Mouse (Mus musculus) midbrain, embryonic 13.5 days (tissue): ENCODE measurements at regions not wholly inside any gene's neighbourhood (a gene's known extent, or its start where the extent isn't known, plus 50 kb on each side); places are given as distances from the start of the nearest gene placed in this dataset.

Experiments used
- ATAC-seq: fragments of 200-750 bp; cut with Nextera tagmentation; 2 replicates; pipeline ENCODE4 v1.8.0; 2017; ENCODE audit warnings: mild to moderate bottlenecking, moderate TSS enrichment, moderate library complexity
- H3K27ac ChIP-seq: fragments of 300-500 bp; sonication (generic); 2 replicates; pipeline ENCODE4 v1.5.1; 2015; ENCODE audit warnings: inconsistent platforms, mild to moderate bottlenecking, moderate library complexity
- H3K27me3 ChIP-seq: fragments of 300-500 bp; sonication (generic); 2 replicates; pipeline ENCODE4 v1.6.1; 2015; ENCODE audit warnings: mild to moderate bottlenecking, inconsistent platforms
- H3K36me3 ChIP-seq: fragments of 300-500 bp; sonication (generic); 2 replicates; pipeline ENCODE4 v1.6.1; 2015; ENCODE audit warnings: mild to moderate bottlenecking, inconsistent platforms
- H3K4me1 ChIP-seq: fragments of 300-500 bp; sonication (generic); replicated peaks from 2 replicates; pipeline ENCODE4 v1.6.1; 2015; ENCODE audit warnings: inconsistent platforms
- H3K4me2 ChIP-seq: fragments of 300-500 bp; sonication (generic); replicated peaks from 2 replicates; pipeline ENCODE4 v1.6.1; 2015; ENCODE audit warnings: moderate library complexity, mild to moderate bottlenecking, inconsistent platforms
- H3K4me3 ChIP-seq: fragments of 300-500 bp; sonication (generic); replicated peaks from 2 replicates; pipeline ENCODE4 v1.5.1; 2015; ENCODE audit warnings: mild to moderate bottlenecking, inconsistent platforms
- H3K9ac ChIP-seq: fragments of 300-500 bp; sonication (generic); replicated peaks from 2 replicates; pipeline ENCODE4 v1.6.1; 2015; ENCODE audit warnings: mild to moderate bottlenecking, inconsistent platforms
- H3K9me3 ChIP-seq: fragments of 300-500 bp; sonication (generic); 2 replicates; pipeline ENCODE4 v1.6.1; 2016; ENCODE audit warnings: mild to moderate bottlenecking, inconsistent platforms
- WGBS: fragments of 180-500 bp; shearing (Covaris S2); methylation state at CpG from one replicate; pipeline ENCODE4 v1.1.7; 2015; 5-methylcytosine and 5-hydroxymethylcytosine counted together

GRCm38 (mm10) chr14:24960875-24961274, 473.9 kb downstream of the Rps24 start:
- H3K4me3 ChIP-seq: no peak overlapping the region
- H3K9me3 ChIP-seq: no peaks in the 10 kb centered on the region
- WGBS: 77% methylated on average over 3 of the region's 3 CpGs
- H3K4me1 ChIP-seq: peaks cover 24% of the 10 kb centered on the region
- no peaks in the 10 kb centered on the region for H3K36me3 ChIP-seq
- H3K27me3 ChIP-seq: no peaks in the 10 kb centered on the region
- H3K4me2 ChIP-seq: no peak overlapping the region
- no peak for ATAC-seq
- H3K9ac ChIP-seq: no peak overlapping the region
- H3K27ac ChIP-seq: no peak overlapping the region

GRCm38 (mm10) chr14:24961721-24962120, 474.8 kb downstream of the Rps24 start:
- Histone ChIP-seq H3K27me3 (no peaks in the 10 kb centered on the region), H3K36me3 (no peaks in the 10 kb centered on the region), H3K4me2 (no peak overlapping the region), H3K4me1 (peaks cover 22% of the 10 kb centered on the region), H3K27ac (no peak overlapping the region), H3K9me3 (no peaks in the 10 kb centered on the region), H3K4me3 (no peak overlapping the region), H3K9ac (no peak overlapping the region)
- 87% methylated on average over 3 of the region's 3 CpGs for WGBS
- no peak for ATAC-seq

GRCm38 (mm10) chr14:24969584-24969983, 482.7 kb downstream of the Rps24 start:
- no peaks in the 10 kb centered on the region for H3K27me3 ChIP-seq
- H3K4me2 ChIP-seq: no peak overlapping the region
- H3K36me3 ChIP-seq: no peaks in the 10 kb centered on the region
- H3K9ac ChIP-seq: no peak overlapping the region
- H3K4me3 ChIP-seq: no peak overlapping the region
- ATAC-seq: no peak
- H3K9me3 ChIP-seq: no peaks in the 10 kb centered on the region
- peaks cover 11% of the 10 kb centered on the region; the same call in 1 of the 2 replicates for H3K4me1 ChIP-seq
- H3K27ac ChIP-seq: no peak overlapping the region
- 80% methylated on average over 2 of the region's 2 CpGs for WGBS

- no peaks in the 10 kb centered on the region for H3K27me3 ChIP-seq
- H3K9me3 ChIP-seq: no peaks in the 10 kb centered on the region
- peaks cover 11% of the 10 kb centered on the region; the same call in 1 of the 2 replicates for H3K4me1 ChIP-seq
- no peaks in the 10 kb centered on the region for H3K36me3 ChIP-seq
- ATAC-seq: no peak
- WGBS: 83% methylated on average over 7 of the region's 7 CpGs
- H3K9ac ChIP-seq: no peak overlapping the region
- H3K27ac ChIP-seq: no peak overlapping the region
- H3K4me3 ChIP-seq: no peak overlapping the region
- H3K4me2 ChIP-seq: no peak overlapping the region
These were observed 485.4 kb downstream of the Rps24 start for GRCm38 (mm10) chr14:24972357-24972756.

- 75% methylated on average over 4 of the region's 4 CpGs for WGBS
- Histone ChIP-seq H3K4me1 (peaks cover 11% of the 10 kb centered on the region; the same call in 1 of the 2 replicates), H3K4me2 (no peak overlapping the region), H3K36me3 (no peaks in the 10 kb centered on the region), H3K9ac (no peak overlapping the region), H3K27ac (no peak overlapping the region), H3K9me3 (no peaks in the 10 kb centered on the region), H3K27me3 (no peaks in the 10 kb centered on the region), H3K4me3 (no peak overlapping the region)
- ATAC-seq: no peak
These were observed 485.9 kb upstream of the Zmiz1 start for GRCm38 (mm10) chr14:24973039-24973438.

- Histone ChIP-seq H3K9me3 (no peaks in the 10 kb centered on the region), H3K4me1 (peaks cover 11% of the 10 kb centered on the region; the same call in 1 of the 2 replicates), H3K36me3 (no peaks in the 10 kb centered on the region), H3K4me3 (no peak overlapping the region), H3K9ac (no peak overlapping the region), H3K27ac (no peak overlapping the region), H3K27me3 (no peaks in the 10 kb centered on the region), H3K4me2 (no peak overlapping the region)
- WGBS: 55% methylated on average over 4 of the region's 4 CpGs
- ATAC-seq: no peak
These were observed 485.4 kb upstream of the Zmiz1 start for GRCm38 (mm10) chr14:24973591-24973990.

GRCm38 (mm10) chr14:24982489-24982888, 476.5 kb upstream of the Zmiz1 start:
- H3K4me2 ChIP-seq: no peak overlapping the region
- no peak overlapping the region for H3K4me3 ChIP-seq
- no peaks in the 10 kb centered on the region for H3K9me3 ChIP-seq
- 65% methylated on average over 8 of the region's 8 CpGs for WGBS
- H3K4me1 ChIP-seq: 0 out of 2 replicates have a peak, but pooled peaks cover 6% of the 10 kb centered on the region
- H3K9ac ChIP-seq: no peak overlapping the region
- no peaks in the 10 kb centered on the region for H3K27me3 ChIP-seq
- H3K36me3 ChIP-seq: no peaks in the 10 kb centered on the region
- ATAC-seq: no peak
- no peak overlapping the region; the same call in 1 of the 2 replicates for H3K27ac ChIP-seq

- Histone ChIP-seq H3K4me1 (0 out of 2 replicates have a peak, but pooled peaks cover 6% of the 10 kb centered on the region), H3K27ac (no peak overlapping the region), H3K27me3 (no peaks in the 10 kb centered on the region), H3K9ac (no peak overlapping the region), H3K9me3 (no peaks in the 10 kb centered on the region), H3K4me2 (no peak overlapping the region), H3K4me3 (no peak overlapping the region), H3K36me3 (no peaks in the 10 kb centered on the region)
- no peak for ATAC-seq
These were observed 475.7 kb upstream of the Zmiz1 start for GRCm38 (mm10) chr14:24983279-24983678.

GRCm38 (mm10) chr14:24985806-24986359, 473.1 kb upstream of the Zmiz1 start:
- Histone ChIP-seq H3K27me3 (no peaks in the 10 kb centered on the region), H3K4me3 (no peak overlapping the region), H3K4me2 (no peak overlapping the region), H3K27ac (no peak overlapping the region), H3K36me3 (no peaks in the 10 kb centered on the region), H3K9ac (no peak overlapping the region), H3K4me1 (0 out of 2 replicates have a peak, but pooled peaks cover 6% of the 10 kb centered on the region), H3K9me3 (no peaks in the 10 kb centered on the region)
- WGBS: 55% methylated on average over 6 of the region's 6 CpGs
- ATAC-seq: no peak

- ATAC-seq: no peak
- H3K9me3 ChIP-seq: no peaks in the 10 kb centered on the region
- no peak overlapping the region for H3K27ac ChIP-seq
- WGBS: 78% methylated on average over 4 of the region's 4 CpGs
- 0 out of 2 replicates have a peak, but pooled peaks cover 6% of the 10 kb centered on the region for H3K4me1 ChIP-seq
- H3K27me3 ChIP-seq: no peaks in the 10 kb centered on the region
- no peak overlapping the region for H3K4me2 ChIP-seq
- no peak overlapping the region for H3K9ac ChIP-seq
- no peak overlapping the region for H3K4me3 ChIP-seq
- no peaks in the 10 kb centered on the region for H3K36me3 ChIP-seq
These were observed 472.6 kb upstream of the Zmiz1 start for GRCm38 (mm10) chr14:24986404-24986803.

- Histone ChIP-seq H3K9ac (no peak overlapping the region), H3K36me3 (no peaks in the 10 kb centered on the region), H3K4me1 (peaks cover 54% of the 10 kb centered on the region), H3K27me3 (no peaks in the 10 kb centered on the region), H3K4me2 (peak overlapping the region; percentile 19; the same call in 1 of the 2 replicates), H3K9me3 (peaks cover 8% of the 10 kb centered on the region; the same call in 1 of the 2 replicates), H3K4me3 (no peak overlapping the region), H3K27ac (peak overlapping the region; percentile 71)
- WGBS: 34% methylated on average over 21 of the region's 21 CpGs
- ATAC-seq: peak; percentile 67
These were observed 465.0 kb upstream of the Zmiz1 start for GRCm38 (mm10) chr14:24993751-24994658.

GRCm38 (mm10) chr14:24995226-24995625, 463.8 kb upstream of the Zmiz1 start:
- Histone ChIP-seq H3K9ac (no peak overlapping the region), H3K27ac (peak overlapping the region; percentile 71), H3K36me3 (no peaks in the 10 kb centered on the region), H3K4me2 (no peak overlapping the region), H3K4me3 (no peak overlapping the region), H3K9me3 (peaks cover 8% of the 10 kb centered on the region; the same call in 1 of the 2 replicates), H3K27me3 (no peaks in the 10 kb centered on the region; the same call in 1 of the 2 replicates), H3K4me1 (peaks cover 54% of the 10 kb centered on the region)
- 51% methylated on average over 7 of the region's 7 CpGs for WGBS
- peak; percentile 21; the same call in 1 of the 2 replicates for ATAC-seq
